Mouse (Mus musculus): ENCODE data around the gene Gm37240.

The Gm37240 gene

GRCm38 (mm10) chr3:85757944-85758343 lies 129.4 kb downstream of the Gm37240 start:
- intact Hi-C loops (cut with DNase I): no loop called here

DNA sequence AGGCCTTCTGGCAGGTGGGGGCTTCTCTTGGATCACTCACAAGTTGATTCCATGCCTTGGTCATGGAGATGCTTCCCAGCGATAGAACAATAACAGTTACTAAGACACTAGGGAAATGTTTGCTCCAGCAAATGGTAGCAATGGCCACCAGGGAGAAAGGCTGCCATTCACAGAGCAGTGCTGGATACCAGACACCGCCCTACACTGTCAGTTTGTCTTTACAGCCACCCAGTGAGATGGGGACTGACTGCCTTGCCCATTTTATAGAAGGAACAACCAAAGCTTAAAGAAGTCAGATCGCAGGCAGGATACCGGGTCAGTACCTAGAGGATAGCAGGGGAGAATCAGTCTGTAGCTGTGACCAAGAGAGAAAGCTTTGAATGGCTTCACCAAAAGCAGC lies 129.9 kb downstream of the Gm37240 start:
- intact Hi-C loops (cut with DNase I): no loop called here

DNA sequence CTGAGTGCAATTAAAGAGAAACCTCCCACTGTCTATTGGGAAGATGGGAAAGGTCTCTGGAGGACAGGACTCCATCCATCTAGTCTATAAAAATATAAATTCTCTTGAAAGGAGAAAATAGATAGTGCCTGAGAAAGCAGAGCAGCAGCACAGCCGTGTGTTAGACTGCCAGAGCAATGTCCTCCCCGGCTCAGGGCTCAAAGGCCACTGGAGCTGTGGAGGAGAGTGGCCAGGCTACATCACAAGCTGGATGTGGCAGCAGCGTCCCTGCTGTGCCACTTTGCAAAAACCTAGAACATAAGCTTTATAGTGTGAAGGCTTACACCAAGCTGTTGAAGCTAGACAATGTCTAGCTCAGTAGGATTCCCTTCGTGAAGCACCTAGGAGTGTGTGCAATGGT lies 138.0 kb downstream of the Gm37240 start:
- intact Hi-C loops (cut with DNase I): no loop called here

DNA sequence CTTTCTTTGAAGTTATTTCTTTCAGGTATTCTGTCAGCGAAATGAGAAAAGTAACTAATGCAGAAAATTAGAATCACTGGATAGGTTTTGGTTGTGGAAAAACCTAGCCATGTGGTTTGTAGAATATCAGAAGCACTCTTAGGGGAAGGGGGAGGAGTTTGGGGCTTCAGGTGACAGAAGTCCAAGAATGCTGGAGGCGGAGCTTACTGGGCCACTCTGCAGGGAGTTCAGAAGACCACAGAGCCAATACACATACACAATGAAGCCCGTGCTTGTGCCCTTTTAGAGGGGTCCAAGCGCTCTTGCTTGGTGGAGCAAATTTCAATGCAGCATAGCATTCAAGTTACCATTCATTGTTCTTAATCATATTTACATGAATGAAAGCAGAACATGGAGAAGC lies 138.5 kb downstream of the Gm37240 start:
- intact Hi-C loops (cut with DNase I): no loop called here

- intact Hi-C loops (cut with DNase I): no loop called here
Measured at GRCm38 (mm10) chr3:85746116-85746515, 141.2 kb downstream of the Gm37240 start.

DNA sequence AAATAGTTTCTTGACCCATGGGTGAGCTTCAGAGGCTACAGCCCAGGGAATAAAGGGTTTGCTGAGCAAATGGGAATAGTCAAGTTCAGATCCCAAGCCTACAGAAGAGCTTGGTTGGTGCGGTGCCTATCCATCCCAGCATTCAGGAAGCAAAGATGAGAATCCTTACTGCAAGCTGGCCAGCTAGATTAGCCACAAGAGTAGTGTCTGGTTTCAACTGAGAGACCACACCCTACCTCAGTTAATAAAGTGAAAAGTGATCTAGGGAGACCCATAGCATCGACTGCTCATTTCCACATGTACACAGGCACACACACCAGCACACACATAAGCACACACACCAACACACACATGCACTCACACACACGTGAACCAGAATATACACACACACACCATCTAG lies 145.6 kb downstream of the Gm37240 start:
- intact Hi-C loops (cut with DNase I): no loop called here

DNA sequence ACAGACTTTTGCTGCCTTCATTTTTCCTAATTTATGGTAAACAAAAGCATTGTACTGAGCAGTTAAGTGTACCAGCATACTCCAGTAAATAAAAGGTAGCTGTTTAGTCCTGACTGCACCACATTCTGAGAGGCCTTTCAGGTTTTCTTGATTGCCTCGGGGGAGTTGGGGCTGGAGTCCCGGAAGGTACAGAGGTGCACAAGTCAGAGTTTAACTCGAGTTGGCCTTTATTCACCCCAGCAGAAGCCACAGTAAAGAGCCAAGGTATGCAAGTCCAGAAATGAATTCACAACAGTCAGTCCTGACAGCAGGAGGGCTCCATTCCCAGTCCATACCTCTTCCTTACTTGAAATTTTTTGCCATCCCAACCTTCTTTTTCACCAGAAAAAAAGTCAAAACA lies 148.7 kb downstream of the Gm37240 start:
- intact Hi-C loops (cut with DNase I): no loop called here

DNA sequence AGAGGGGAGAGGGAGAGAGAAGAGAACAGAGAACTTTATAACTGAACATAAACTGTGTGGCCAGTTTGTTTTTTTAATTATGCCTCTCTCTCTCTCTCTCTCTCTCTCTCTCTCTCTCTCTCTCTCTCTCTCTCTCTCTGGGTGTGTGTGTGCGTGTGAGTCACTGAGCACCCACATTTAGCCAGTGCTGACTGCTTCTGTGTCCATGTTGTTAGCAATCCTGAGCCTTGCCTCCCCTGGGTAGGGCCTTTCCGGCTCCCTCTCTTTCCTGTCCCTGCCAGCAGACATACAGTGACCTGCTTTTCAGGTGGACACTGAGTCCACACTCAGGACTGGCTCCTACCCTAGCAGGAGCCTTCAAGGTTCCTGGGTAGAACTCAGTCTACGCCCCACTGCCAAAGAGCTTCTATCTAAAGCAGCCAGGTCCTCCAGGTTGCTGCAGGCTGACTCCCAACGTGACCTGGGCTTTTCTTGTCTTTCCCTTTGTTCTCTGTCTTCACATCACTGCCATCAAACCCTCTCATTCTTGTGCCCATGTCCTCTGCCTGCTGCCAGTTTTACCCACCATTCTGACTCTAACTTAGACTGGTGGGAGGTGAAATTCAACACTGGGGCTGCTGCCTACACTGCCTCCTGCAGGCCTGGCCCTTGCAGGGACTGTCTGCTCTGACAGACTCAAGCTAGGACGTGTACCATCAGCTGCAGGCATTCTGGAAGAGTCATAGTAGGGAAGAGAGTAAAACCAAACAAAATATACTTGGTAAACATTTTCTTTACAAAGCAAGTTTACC lies 153.2 kb downstream of the Gm37240 start:
- intact Hi-C loops (cut with DNase I): no loop called here

DNA sequence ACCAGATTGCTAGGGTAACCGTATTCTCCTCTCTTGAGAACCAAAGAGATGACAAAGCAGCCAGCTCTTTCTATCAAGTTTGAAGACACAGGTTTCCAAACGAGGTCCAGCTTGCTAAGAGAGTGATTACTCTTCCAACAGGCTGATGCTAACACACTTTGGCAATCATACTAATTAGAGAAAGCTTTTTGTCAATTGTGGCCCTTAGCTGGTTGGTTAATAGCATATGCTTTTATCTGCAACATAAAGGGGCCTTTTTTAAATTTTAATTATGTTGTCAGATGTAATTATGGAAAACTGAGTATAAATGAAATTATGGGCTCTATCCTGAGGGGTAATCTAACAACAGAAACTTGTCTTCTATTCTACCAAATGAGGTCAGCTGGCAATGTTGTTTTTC lies 160.1 kb downstream of the Gm37240 start:
- intact Hi-C loops (cut with DNase I): no loop called here

- intact Hi-C loops (cut with DNase I): no loop called here
Measured at GRCm38 (mm10) chr3:85725971-85726370, 161.3 kb downstream of the Gm37240 start.

DNA sequence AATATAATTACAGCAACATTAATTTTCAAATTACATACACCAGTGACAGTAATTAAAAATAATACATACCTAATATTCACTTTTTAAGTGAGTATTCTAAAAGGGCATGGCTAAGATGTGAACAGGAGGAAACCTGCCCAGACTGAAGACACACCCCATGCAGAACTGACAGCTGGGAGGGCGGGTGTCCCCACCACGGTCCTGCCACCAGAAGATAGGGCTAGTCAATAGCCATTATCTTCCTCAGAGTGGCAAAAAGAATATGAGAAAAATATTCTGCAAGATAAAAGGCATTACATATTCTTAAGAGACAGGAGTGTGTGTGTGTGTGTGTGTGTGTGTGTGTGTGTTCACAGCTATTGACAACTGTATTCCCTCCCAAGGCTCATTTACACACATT lies 162.2 kb downstream of the Gm37240 start:
- intact Hi-C loops (cut with DNase I): no loop called here

- intact Hi-C loops (cut with DNase I): no loop called here
Measured at GRCm38 (mm10) chr3:85722581-85722980, 164.7 kb downstream of the Gm37240 start.

DNA sequence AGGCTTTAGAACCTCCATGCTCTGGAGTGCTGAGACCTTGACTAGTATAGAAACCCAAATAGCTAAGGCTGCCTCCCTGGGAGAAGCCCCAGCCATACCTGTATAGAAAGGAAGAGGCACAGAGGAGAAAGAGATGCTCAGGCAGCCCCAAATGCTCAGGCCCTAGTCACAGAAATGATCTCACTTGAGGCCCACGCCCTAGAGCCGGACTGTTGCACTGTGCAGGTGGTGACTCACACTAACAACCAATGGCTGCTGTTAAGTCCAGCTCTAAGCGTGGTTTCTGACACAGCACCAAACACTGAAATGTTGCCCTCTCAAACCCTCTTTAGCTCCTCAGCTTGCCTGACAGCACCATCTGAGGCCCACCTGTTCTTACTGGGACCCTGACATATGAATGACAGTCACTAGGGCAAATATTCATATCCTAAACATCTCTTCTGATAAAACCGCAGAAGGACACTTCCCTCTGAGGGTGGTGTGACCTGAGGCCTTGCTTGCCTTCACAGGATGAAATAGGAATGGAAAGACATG lies 171.5 kb downstream of the Gm37240 start:
- intact Hi-C loops (cut with DNase I): no loop called here

DNA sequence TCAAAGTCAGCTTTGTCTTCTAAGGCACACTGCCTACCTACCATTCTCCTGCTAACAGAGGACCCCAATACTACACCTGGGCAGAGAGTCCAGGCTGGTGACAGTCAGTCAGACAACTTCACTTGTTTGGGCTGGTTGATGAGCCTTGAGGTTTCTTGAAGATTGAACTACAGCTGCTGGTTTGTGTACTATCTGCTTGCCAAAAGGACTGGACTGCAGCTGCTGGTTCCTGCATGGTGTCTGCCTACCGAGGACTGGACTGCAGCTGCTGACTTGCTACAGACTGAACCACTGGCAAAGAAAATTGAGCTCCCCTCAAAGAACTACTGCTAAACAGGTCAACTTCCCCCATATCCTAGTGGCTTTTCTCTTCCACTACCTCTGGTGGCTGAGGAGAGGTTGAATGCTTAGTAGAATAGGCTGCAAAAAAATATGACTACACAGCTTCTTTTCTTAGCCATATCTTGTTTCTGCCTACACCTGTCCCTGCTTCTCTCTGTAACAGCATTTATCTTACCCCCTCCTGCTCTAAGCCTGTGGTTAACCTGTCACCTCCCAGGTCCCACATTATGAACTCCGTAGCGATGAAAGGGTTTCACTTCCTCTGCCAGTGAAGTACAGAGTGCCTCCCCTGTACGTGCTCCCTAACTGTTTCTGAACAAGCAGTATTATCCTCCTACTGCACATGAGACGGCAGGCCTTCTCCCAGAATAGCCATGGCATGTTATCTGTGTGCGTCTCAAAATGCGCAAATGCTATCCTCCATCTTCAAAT lies 173.2 kb downstream of the Gm37240 start:
- intact Hi-C loops (cut with DNase I): no loop called here

DNA sequence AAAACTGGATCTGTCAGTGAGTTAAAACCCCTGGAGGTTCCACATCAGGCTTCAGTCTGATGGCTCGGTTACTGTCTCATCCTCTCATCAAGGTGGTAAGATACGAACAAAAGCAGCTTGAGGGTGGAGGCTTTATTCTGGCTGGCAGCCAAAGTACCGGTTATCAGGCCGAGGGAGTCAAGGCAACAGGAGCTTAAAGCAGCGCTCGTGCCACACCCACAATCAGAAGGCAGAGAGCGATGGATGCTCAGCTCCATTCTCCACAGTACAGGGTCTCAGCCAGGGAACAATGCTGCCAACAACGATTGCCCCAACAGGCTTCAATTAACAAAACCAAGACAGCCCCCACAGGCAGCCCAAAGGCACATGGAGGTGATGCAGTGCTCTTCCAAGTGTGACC lies 176.6 kb downstream of the Gm37240 start:
- intact Hi-C loops (cut with DNase I): no loop called here

- intact Hi-C loops (cut with DNase I): loop anchor here (2.0 to 5.0 kb wide), 2 partner anchors 217 to 415 kb away; no protein-coding TSS in a partner anchor
Measured at GRCm38 (mm10) chr3:85707421-85707820, 179.9 kb downstream of the Gm37240 start.

DNA sequence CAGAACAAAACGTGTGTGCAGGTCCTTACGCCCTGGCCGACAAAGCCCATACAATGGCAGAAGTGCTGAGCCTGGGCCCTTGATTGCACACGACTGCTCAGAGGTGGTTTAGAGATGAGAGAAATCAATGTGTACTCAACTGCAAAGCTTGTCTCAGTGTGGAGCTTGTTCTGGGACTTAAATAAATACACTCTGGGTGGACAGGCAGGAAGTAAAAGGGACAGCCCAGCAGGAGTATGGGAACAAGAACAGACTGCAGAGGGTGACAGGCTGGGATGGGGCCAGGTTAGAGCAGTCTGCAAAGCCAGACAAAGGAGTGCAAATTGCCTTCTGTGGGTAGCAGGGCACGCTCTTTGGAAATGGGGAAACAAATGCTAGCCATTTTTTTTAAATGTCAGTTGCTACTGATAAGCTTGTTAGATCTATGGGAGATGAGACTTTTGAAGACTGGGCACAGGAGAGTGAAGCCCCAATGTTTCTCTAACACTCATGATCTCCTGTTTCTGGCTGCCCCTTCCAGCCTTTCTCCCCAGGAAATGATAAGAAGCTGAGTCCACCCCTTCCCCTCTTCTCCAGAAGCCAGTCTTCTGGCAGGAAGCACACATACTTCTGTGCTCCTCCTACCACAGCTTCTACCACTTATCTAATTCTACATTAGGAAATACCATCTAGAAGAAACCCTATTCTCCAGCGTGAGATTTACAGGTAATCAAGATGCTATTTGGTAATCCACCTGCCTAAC lies 184.0 kb downstream of the Gm37240 start:
- intact Hi-C loops (cut with DNase I): no loop called here

DNA sequence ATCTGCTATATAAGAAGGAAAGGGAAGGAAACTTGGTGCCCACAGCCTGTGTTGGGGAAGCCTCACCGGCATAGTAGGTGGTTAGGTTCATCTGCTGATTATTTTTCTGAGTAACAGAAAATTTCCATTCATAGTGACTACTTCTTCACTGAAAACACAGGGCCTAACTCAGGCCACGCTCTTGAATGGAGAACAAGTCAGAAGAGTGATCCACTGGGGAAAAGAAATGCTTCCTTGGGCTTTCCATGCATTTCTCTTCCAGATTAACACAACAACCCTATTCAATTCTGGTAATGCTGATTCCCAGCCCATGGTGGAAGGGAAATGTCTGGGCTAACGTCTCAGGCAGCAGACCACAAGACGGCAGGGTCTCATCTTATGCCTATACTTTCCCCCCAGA lies 188.8 kb downstream of the Gm37240 start:
- intact Hi-C loops (cut with DNase I): no loop called here

DNA sequence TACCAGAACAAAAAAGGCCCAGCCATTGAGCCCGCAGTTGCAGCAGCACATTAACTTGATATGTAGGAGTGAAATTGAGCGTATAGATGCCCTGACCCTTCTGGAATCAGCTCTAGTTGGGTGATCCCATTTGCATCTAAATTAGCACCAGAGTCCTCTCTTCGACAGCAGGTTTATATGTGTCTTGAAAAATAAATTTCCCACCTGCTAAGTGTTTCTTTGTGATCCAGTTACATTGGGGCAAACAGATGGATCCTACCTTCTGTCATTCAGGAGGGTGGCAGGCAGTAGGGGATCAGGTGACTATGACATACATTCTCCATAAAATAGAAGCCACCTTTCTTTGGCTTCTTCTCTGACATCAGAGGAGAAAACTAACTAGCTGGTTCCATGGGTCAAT lies 192.3 kb downstream of the Gm37240 start:
- intact Hi-C loops (cut with DNase I): no loop called here

DNA sequence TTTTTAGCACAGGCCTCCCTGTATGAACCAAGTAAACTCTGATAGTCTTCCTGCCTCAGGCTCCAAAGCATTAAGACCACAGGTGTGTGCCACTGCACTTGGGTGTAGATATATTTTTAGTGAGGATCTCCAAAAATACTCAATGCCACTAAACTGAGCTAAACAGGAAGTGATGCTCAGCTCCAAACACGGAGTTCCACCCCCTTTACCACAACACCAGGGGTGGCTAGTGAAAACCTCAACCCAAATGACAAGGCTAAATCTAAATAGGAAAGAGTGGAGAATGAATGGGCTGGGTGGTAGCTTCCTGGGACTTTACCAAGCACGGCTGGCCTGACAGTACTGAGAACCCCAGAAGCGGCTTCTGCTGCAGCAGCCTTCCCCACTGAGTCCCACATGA lies 194.3 kb downstream of the Gm37240 start:
- intact Hi-C loops (cut with DNase I): no loop called here

DNA sequence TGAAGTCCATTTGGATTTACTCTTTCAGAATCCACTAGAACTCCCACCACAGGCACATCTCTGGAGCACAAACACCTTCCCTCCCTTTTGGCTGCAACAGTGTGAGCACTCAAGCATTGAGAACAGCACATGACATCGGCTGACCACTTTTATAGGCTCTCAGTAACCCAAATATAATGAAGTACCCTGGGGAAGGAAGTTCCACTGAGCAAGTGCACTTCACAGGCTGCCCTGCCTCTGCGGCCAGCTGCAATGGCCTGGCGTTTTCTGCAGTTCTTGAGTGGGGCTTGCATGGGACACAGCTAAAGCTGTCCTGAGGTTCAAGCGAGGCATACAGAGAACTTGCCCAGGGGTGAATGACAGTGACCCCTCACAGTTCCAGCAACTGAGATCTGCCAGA lies 196.2 kb downstream of the Gm37240 start:
- intact Hi-C loops (cut with DNase I): no loop called here

DNA sequence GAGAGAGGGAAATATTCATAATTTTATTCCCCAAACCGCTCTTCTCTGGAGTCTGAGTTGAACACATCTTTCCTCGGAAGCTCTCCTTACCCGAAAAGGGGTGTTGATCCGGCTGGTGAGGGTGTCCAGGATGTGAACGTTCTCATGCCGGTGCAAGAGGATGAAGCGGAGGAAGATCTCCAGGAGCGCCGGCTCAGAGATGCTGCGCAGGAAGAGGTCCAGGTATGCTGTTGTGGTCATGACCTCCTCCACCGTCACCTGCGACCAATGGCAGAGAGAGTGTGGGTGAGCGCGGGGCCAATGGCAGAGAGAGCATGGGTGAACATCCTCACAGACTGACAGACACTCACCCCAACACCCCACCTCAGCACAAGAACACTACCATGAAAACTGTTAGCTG lies 199.0 kb downstream of the Gm37240 start:
- intact Hi-C loops (cut with DNase I): no loop called here
